Mouse (Mus musculus) lung, postnatal 14 days (tissue): Measurements from ENCODE around the gene Fcgr3.
"Not testable (repeated sequence)": the region's sequence is repeated elsewhere in the genome, so short reads cannot be mapped to it uniquely, and the experiment has no call there.

Experiments used
- DNase-seq: peaks from one replicate; pipeline ENCODE4 v3.0.0; 2021

Fcgr3 gene

GRCm38 (mm10) chr1:171081512-171082231 is 16.9 kb upstream of the Fcgr3 start:
- DNase-seq, result not testable (repeated sequence)

GRCm38 (mm10) chr1:171079825-171080224 is 15.1 kb upstream of the Fcgr3 start:
- DNase-seq, result not testable (repeated sequence)

- DNase-seq, result not testable (repeated sequence)
Measured at GRCm38 (mm10) chr1:171079345-171079744, 14.6 kb upstream of the Fcgr3 start.

GRCm38 (mm10) chr1:171078419-171078818 is 13.7 kb upstream of the Fcgr3 start:
- DNase-seq, result not testable (repeated sequence)

DNA sequence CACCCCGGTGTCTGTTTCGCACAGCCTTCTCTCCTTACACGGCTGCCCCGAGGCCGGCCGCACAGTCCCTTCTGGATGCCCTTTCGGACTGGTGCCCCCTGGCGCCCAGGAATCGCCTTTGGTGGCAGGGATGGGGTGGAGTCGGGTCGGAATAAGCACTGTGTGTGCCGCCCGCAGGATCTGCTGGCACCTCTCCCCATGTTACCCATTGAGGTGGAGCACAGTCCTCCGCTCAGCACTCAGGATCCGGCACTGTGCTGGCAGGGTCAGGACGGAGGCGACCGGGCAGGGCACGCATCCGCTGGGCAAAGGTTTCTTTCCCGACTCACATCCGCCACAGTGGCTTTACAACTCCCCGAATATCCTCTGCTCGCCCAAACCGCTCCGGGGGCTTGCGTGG is 13.2 kb upstream of the Fcgr3 start:
- DNase-seq, result peak; percentile 47

- DNase-seq, result not testable (repeated sequence)
Measured at GRCm38 (mm10) chr1:171077192-171077591, 12.5 kb upstream of the Fcgr3 start.

DNA sequence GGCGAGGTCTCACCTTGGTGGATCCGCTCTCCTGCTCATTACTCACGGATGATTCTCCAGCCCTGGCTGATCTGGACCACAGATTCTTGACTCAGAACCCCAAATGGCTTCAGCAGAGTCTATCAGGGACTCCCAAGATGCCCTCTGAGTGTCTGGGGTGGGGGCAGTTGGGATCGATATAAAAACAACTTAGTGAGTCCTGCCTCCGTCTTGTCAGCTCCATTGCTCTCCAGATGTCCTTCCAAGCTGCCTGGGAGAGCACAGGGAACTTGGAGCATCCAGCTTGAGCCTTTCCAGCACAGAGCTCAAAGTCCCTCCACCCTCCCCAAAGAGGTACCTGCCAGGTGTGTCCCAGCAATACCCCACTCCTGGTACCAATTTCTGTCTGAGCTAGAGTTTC is 11.4 kb upstream of the Fcgr3 start:
- DNase-seq, result not testable (repeated sequence)

DNA sequence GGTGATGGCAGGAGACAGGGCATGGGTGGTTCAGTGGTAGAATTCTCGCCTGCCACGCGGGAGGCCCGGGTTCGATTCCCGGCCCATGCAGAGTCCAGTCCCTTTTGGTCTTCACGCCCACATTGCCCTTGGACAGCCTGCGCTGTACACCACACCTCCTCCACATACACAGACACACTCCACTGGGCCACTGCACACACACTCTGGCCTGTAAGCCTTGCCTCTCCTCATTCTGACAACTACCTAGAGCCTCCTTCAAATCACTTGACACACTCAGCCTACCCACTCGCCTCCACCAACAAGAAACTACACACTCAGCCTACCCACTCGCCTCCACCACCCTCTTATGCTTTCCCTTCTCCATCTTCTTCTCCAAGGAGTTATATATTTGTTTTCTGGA is 9.5 kb upstream of the Fcgr3 start:
- DNase-seq, result not testable (repeated sequence)

- DNase-seq, result not testable (repeated sequence)
Measured at GRCm38 (mm10) chr1:171072217-171072616, 7.5 kb upstream of the Fcgr3 start.

DNA sequence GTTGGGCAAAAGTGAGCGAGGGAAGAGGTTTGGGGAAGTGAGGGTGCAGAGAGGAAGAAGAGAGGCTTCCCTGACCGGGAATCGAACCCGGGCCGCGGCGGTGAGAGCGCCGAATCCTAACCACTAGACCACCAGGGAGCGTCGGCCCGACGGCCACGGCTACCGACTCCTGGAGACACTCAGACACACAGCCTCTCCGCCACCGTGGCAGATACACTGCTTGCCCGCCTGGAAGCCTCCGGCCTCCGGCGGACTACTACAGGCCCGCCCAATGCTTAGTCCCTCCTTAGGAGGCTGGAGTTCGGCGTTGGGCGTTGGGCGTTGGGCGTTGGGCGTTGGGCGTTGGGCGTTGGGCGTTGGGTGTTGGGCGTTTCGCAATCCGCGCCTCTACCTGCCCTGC is 7.0 kb upstream of the Fcgr3 start:
- DNase-seq, result not testable (repeated sequence)

DNA sequence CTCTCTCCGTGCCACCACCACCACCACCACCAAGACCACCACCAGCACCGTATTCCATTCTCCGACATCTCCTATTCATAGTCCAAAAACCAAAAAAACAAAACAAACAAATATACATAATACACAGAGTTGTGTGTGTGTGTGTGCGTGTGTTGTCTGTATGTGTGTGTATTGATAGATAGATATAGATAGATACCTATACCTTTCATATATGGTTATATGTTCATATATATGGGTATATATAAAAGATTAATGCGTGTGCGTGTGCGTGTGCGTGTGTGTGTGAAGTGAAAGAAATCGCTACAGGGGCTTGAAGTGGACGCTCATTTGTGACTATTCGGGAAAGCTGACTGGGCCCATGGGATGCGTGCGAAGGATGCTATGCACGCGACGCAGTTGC is 6.1 kb upstream of the Fcgr3 start:
- DNase-seq, result not testable (repeated sequence)

DNA sequence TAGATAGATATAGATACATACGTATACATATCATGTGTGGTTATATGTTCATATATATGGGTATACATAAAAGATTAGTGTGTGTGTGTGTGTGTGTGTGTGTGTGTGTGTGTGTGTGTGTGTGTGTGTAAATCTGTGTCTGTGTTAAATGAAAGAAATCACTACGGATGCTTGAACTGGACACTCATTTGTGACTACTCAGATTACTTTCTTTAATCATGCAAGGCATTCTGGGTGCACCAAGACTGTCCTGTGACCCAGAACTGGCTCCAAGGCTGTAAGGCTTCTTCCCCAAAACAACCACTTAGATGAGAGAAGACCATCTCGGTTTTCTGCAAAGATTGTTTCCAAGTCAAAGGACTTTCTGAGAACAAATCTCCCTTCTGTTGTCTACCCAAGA is 4.8 kb upstream of the Fcgr3 start:
- DNase-seq, result peak; percentile 12

GRCm38 (mm10) chr1:171067928-171068327 is 3.2 kb upstream of the Fcgr3 start:
- DNase-seq, result not testable (repeated sequence)

- not testable (repeated sequence) for DNase-seq
Measured at GRCm38 (mm10) chr1:171066583-171066982, 1.8 kb upstream of the Fcgr3 start.

DNA sequence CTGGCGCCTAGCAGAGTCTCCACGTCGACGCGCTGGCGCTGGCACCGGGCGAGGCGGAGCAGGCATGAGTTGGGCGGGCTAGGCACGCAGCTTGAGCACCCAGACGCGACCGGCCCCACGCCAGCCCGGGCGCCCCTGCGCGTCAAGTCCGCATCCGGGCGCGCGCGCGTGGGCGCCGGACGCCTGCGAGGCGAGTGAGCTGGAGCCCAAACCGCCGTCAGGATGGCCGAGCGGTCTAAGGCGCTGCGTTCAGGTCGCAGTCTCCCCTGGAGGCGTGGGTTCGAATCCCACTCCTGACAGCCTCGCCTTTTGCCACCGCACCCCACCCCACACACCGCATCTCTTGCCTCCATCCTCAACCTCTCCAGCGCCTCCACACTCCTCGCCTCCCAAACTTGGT is 1.0 kb upstream of the Fcgr3 start:
- DNase-seq, result peak; percentile 27

DNA sequence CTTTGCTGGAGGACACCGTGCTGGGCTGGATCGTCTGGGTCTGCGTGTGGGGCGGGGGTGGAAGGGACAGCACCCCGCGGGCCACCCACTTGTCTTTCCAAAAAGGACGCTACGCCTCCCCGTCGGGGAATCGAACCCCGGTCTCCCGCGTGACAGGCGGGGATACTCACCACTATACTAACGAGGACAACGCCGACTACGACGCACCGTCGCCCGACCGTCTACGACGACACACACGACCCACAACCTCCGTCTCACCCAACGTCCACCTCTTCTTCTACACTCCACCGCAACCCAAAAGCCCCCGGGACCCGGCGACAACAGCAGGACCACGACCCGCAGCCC is 480 bp upstream of the Fcgr3 start:
- peak; percentile 56 for DNase-seq

DNA sequence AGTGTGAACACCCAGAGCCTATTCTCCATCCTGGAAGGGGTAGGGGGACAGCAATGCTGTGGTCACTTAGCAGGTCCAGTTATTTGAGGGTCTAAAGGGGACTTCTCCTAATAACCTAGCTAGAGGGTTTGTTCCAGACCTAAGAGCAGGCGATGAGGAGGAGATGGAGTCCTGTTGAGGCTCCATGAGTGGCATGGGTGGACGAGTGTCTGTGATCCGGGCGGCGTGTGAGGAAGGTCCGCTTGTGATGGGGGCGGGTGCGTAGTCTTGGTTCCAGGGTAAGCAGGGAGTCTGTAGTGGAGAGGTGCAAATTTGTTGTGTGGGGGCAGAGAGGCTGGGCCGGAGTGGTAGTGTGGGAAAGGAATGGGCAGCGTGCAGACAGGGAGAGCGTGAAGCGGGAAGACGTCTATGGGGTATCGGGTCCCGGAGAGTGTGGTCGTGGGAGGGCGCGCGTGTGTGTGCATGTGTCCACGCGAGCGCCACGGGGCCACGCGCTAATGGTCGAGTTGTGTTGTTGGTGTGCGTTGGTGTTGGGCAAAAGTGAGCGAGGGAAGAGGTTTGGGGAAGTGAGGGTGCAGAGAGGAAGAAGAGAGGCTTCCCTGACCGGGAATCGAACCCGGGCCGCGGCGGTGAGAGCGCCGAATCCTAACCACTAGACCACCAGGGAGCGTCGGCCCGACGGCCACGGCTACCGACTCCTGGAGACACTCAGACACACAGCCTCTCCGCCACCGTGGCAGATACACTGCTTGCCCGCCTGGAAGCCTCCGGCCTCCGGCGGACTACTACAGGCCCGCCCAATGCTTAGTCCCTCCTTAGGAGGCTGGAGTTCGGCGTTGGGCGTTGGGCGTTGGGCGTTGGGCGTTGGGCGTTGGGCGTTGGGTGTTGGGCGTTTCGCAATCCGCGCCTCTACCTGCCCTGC is 905 bp downstream of the Fcgr3 start:
- DNase-seq, result peak; percentile 22

- DNase-seq, result no peak
Measured at GRCm38 (mm10) chr1:171061566-171061965, 3.2 kb downstream of the Fcgr3 start.

- peak; percentile 16 for DNase-seq
Measured at GRCm38 (mm10) chr1:171060392-171060791, 4.3 kb downstream of the Fcgr3 start.

- DNase-seq, result no peak
Measured at GRCm38 (mm10) chr1:171059203-171059602, 5.5 kb downstream of the Fcgr3 start.

- DNase-seq, result peak; percentile 16
Measured at GRCm38 (mm10) chr1:171057253-171057652, 7.5 kb downstream of the Fcgr3 start.

DNA sequence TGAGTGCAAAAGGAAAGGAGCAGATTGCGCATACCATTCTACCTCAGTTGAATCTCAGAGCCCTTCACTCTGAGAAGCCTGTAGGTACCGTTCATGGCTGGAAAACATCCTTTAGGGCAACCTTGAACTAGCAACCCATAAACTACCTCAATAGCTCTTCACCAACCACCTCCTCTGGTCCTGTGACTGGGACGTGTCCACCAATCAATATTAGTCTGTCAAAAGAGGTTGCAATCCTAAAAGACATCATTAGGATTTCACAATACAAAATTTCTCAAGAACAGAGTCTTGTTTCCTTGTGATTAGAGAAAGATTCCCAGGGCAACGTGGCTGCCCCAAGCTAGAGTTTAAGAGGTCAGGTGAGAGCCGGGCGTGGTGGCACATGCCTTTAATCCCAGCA is 11.4 kb downstream of the Fcgr3 start:
- no peak for DNase-seq

GRCm38 (mm10) chr1:171050774-171051173 is 14.0 kb downstream of the Fcgr3 start:
- DNase-seq, result no peak

- DNase-seq, result no peak
Measured at GRCm38 (mm10) chr1:171049263-171049662, 15.5 kb downstream of the Fcgr3 start.
